Mouse (Mus musculus): ENCODE results near the gene Rpp14. TPM values are rescaled to one million over a fixed set of nuclear protein-coding genes. Genes with fewer than 3 reads are reported as not detected.
A peak's percentile ranks its signal among the peaks of the same experiment; 100 is the strongest.

Rpp14 gene
- polyA plus RNA-seq, 1 experiment from 2014 or later, result 46.7 TPM

DNA sequence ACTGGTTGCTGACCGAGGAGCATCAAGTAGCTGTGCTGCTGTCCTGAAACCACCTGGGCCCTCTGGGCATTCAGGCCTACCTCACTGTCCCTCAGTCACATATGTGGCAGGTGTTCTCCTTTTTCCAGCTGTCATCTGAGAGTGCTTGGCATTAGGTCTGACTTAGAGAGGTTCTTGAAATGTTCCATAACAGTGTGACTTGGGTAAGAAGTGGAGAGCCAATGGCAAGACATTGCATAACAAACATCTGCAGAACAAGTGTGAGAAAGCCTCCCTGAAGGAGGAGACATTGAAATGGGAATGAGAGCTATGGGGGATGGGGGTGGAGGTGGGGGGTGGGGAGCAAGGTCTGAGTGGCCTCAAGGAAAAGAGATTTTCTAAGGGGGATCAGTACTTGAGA lies 2.8 kb downstream of the Rpp14 start:
- Histone ChIP-seq H3K4me2 (ENCODE audit: low read length) (no peak overlapping the region), H3K9ac (ENCODE audit: low read depth, low read length) (no peak overlapping the region), H3K36me3 (ENCODE audit: control insufficient read depth, insufficient read depth, low read length) (peaks cover 13% of the 10 kb centered on the region), H3K27ac (ENCODE audit: low read length) (no peak overlapping the region), H3K4me3 (ENCODE audit: low read depth, low read length) (no peak overlapping the region), H3K9me3 (replicated peaks; ENCODE audit: control insufficient read depth, low read length, poor library complexity, severe bottlenecking) (no peaks in the 10 kb centered on the region), H3K4me1 (ENCODE audit: control insufficient read depth, insufficient read depth, low read length) (peaks cover 15% of the 10 kb centered on the region), H3K27me3 (ENCODE audit: control insufficient read depth, insufficient read depth, low read depth, low read length) (no peaks in the 10 kb centered on the region)
- 90% methylated on average over 1 of the region's 1 CpGs for WGBS
- no peak for ATAC-seq

DNA sequence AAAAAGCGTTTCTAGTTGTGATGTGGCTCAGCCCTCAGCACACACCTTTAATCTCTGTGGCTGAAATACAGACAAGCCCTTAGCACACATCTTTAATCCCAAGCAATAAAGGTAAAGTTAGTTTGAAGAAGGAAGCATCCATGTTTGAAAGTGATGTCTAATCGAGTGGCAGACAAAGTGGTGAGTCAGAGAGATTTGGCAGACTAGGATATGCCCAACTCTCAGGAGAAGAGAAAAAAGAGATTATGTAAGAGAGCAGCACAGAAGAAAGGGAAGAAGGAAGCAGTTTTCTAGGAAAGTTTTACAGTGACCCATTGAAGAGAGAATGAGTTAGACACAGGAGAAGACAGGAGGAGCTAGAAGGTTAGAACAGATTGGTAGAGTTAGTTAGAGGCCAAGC lies 8.8 kb downstream of the Rpp14 start:
- H3K9ac ChIP-seq (ENCODE audit: low read depth, low read length), result no peak overlapping the region
- no peaks in the 10 kb centered on the region for H3K9me3 ChIP-seq (replicated peaks; ENCODE audit: control insufficient read depth, low read length, poor library complexity, severe bottlenecking)
- no peak overlapping the region for H3K4me2 ChIP-seq (ENCODE audit: low read length)
- H3K4me3 ChIP-seq (ENCODE audit: low read depth, low read length), result no peak overlapping the region
- ATAC-seq, result no peak
- H3K27me3 ChIP-seq (ENCODE audit: control insufficient read depth, insufficient read depth, low read depth, low read length), result no peaks in the 10 kb centered on the region
- WGBS, result 94% methylated on average over 2 of the region's 2 CpGs
- no peaks in the 10 kb centered on the region for H3K4me1 ChIP-seq (ENCODE audit: control insufficient read depth, insufficient read depth, low read length)
- H3K36me3 ChIP-seq (ENCODE audit: control insufficient read depth, insufficient read depth, low read length), result peaks cover 28% of the 10 kb centered on the region
- no peak overlapping the region for H3K27ac ChIP-seq (ENCODE audit: low read length)

DNA sequence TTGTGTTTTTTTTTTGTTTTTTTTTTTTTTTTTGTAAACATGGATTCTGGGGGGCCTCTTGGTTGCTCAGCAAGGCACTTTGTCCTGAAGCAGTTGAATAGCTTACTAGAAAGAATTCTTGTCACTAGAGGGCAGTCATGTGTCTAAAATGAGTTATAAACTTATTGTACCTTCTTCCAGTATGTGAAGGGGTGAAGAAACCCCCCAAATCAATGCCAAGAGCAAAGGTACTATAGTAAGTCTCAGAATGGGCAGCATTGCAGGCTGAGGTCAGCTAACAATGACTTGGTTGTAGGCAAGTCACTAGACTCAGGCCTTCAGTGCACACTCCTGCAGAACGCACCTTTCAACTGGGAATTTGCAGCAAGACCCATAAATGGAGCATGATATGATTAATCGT lies 12.4 kb downstream of the Rpp14 start:
- H3K4me2 ChIP-seq (ENCODE audit: low read length), result no peak overlapping the region

DNA sequence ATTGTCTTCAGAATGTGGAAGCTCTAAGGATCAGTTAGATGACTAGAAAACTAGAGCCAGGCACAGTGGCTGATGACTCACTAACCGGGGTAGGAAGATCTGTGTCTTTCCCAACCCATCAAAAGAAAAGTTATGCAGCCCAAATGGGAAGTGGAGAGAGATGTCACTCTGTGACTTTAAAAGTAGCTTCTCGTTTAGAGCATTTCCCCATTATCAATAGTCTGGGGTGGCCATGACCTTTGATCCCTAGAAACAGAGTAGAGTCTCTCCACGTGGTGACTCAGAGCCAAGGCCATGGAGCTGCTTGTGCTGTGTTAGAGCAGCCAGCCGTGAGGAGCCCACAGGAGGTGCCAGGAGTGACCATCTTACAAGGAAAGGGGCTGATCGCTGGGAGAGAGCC lies 13.3 kb downstream of the Rpp14 start:
- Histone ChIP-seq H3K4me3 (ENCODE audit: low read depth, low read length) (no peak overlapping the region), H3K9ac (ENCODE audit: low read depth, low read length) (no peak overlapping the region), H3K4me1 (ENCODE audit: control insufficient read depth, insufficient read depth, low read length) (peaks cover 4% of the 10 kb centered on the region; the same call in 1 of the 2 replicates), H3K36me3 (ENCODE audit: control insufficient read depth, insufficient read depth, low read length) (peaks cover 14% of the 10 kb centered on the region), H3K9me3 (replicated peaks; ENCODE audit: control insufficient read depth, low read length, poor library complexity, severe bottlenecking) (no peaks in the 10 kb centered on the region), H3K4me2 (ENCODE audit: low read length) (no peak overlapping the region), H3K27ac (ENCODE audit: low read length) (no peak overlapping the region), H3K27me3 (ENCODE audit: control insufficient read depth, insufficient read depth, low read depth, low read length) (no peaks in the 10 kb centered on the region)
- 48% methylated on average over 5 of the region's 5 CpGs for WGBS
- no peak for ATAC-seq

More for the DNA sequence above, 12.4 kb downstream of the Rpp14 start:
- WGBS, result 98% methylated on average over 2 of the region's 2 CpGs
- Histone ChIP-seq H3K4me3 (ENCODE audit: low read depth, low read length) (no peak overlapping the region), H3K9me3 (replicated peaks; ENCODE audit: control insufficient read depth, low read length, poor library complexity, severe bottlenecking) (no peaks in the 10 kb centered on the region), H3K4me1 (ENCODE audit: control insufficient read depth, insufficient read depth, low read length) (peaks cover under 1% of the 10 kb centered on the region; the same call in 1 of the 2 replicates), H3K9ac (ENCODE audit: low read depth, low read length) (no peak overlapping the region), H3K36me3 (ENCODE audit: control insufficient read depth, insufficient read depth, low read length) (peaks cover 18% of the 10 kb centered on the region), H3K27ac (ENCODE audit: low read length) (no peak overlapping the region), H3K27me3 (ENCODE audit: control insufficient read depth, insufficient read depth, low read depth, low read length) (no peaks in the 10 kb centered on the region)
- ATAC-seq, result 0 out of 2 replicates have a peak, but pooled peaks have one; percentile 48

DNA sequence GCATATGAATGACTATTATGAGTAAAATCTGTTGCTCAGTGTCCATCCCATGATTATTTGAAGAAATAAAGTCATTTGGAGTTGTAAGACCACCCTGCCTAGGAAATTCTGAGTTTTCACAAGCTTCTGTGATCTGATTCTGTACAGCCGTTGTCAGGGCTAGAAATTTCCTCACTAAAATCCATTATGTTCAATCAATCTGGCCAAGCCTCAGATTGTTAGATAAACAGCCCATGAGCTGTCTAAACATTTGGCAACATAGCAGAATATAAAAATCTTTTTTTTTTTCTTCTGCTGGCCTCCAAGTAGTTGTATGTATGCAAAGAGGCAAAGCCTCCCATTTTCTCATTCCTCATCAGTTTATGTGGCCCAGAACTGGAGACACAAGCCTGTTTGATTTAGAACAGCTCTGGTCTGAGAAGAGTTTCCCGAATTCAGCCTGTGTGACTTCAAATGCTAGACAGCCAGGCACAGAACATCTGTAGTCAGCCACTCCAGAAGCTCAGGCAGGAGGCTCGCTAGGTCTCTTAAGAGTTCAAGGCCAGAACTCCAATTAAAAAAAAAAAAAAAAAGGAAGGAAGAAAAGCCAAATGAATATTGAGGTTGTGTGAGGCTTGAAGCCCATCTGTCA lies 14.9 kb downstream of the Rpp14 start:
- no peak overlapping the region for H3K4me3 ChIP-seq (ENCODE audit: low read depth, low read length)
- H3K9ac ChIP-seq (ENCODE audit: low read depth, low read length), result no peak overlapping the region
- H3K4me2 ChIP-seq (ENCODE audit: low read length), result no peak overlapping the region
- peaks cover 5% of the 10 kb centered on the region for H3K36me3 ChIP-seq (ENCODE audit: control insufficient read depth, insufficient read depth, low read length)
- no peaks in the 10 kb centered on the region for H3K9me3 ChIP-seq (replicated peaks; ENCODE audit: control insufficient read depth, low read length, poor library complexity, severe bottlenecking)
- H3K4me1 ChIP-seq (ENCODE audit: control insufficient read depth, insufficient read depth, low read length), result peaks cover 12% of the 10 kb centered on the region
- H3K27me3 ChIP-seq (ENCODE audit: control insufficient read depth, insufficient read depth, low read depth, low read length), result no peaks in the 10 kb centered on the region
- 64% methylated on average over 3 of the region's 3 CpGs for WGBS
- ATAC-seq, result no peak
- H3K27ac ChIP-seq (ENCODE audit: low read length), result no peak overlapping the region

DNA sequence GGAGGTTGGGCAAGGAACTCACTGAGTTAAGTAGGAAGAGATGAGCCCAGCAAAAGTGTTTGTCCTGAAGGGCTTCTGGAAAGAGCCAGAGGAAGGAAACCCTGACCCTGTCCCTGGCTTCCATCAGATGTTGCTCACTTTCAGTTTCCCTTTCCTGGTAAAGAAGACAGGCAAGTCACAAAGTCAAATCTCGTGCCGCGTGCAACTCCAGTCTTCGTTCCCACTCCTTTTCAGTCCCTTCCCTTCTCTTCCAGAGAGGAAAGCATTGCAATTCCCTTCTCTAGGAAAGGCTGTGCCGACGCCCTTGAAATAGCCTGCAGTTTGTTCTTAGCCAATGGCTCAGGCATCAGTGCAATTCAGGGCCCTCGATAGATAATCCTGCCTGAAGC lies 15.4 kb downstream of the Rpp14 start:
- ATAC-seq, result no peak
- H3K27ac ChIP-seq (ENCODE audit: low read length), result no peak overlapping the region
- peaks cover 17% of the 10 kb centered on the region for H3K4me1 ChIP-seq (ENCODE audit: control insufficient read depth, insufficient read depth, low read length)
- H3K9ac ChIP-seq (ENCODE audit: low read depth, low read length), result no peak overlapping the region
- H3K4me3 ChIP-seq (ENCODE audit: low read depth, low read length), result no peak overlapping the region
- H3K36me3 ChIP-seq (ENCODE audit: control insufficient read depth, insufficient read depth, low read length), result peaks cover under 1% of the 10 kb centered on the region
- 74% methylated on average over 7 of the region's 7 CpGs for WGBS
- no peak overlapping the region for H3K4me2 ChIP-seq (ENCODE audit: low read length)
- no peaks in the 10 kb centered on the region for H3K9me3 ChIP-seq (replicated peaks; ENCODE audit: control insufficient read depth, low read length, poor library complexity, severe bottlenecking)
- H3K27me3 ChIP-seq (ENCODE audit: control insufficient read depth, insufficient read depth, low read depth, low read length), result no peaks in the 10 kb centered on the region

DNA sequence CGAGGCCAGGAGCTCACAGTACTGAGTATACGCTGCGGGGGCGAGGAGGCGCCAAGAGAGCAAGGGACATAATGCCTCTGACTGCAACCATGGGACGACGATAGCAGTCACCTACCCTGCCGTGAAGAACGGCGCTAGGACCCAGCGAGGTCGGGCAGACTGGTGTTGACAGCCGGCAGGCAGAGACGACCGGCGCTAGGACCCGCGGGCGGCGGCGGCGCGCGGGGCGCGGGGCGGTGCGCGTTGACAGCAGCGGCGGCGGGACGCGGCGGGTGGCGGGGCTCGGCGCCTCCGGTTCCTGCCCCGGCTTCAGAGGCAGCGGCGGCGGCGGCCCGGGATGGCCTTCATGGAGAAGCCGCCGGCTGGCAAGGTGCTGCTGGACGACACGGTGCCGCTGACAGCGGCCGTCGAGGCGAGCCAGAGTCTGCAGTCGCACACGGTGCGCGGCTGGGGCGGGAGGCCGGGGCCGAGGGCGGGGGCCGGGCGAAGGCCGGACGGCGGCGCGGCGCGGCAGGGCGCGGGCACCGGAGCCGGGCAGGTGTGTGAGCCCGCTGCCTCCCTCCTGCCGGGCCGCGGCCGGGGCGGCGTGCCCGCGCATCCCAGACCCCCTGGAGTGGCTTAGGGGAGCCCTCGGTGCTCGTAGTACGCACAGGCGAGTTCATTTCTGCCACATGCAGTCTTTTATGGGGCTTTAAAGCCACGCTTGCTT lies 18.0 kb downstream of the Rpp14 start, which contains the start of gene Pxk:
TSS of gene Pxk (plus strand) at position 234 of the 709 bp plus-strand sequence.
- Histone ChIP-seq H3K9me3 (replicated peaks; ENCODE audit: control insufficient read depth, low read length, poor library complexity, severe bottlenecking) (no peaks in the 10 kb centered on the region), H3K36me3 (ENCODE audit: control insufficient read depth, insufficient read depth, low read length) (no peaks in the 10 kb centered on the region), H3K4me3 (ENCODE audit: low read depth, low read length) (peak within 1 kb of the TSS; percentile 95), H3K9ac (ENCODE audit: low read depth, low read length) (peak within 1 kb of the TSS; percentile 93), H3K27me3 (ENCODE audit: control insufficient read depth, insufficient read depth, low read depth, low read length) (no peaks in the 10 kb centered on the region), H3K27ac (ENCODE audit: low read length) (peak within 1 kb of the TSS; percentile 87), H3K4me1 (ENCODE audit: control insufficient read depth, insufficient read depth, low read length) (peaks cover 21% of the 10 kb centered on the region), H3K4me2 (ENCODE audit: low read length) (peak within 1 kb of the TSS; percentile 82)
- ATAC-seq, result peak; percentile 95
- WGBS, result under 1% methylated on average over 68 of the region's 89 CpGs

DNA sequence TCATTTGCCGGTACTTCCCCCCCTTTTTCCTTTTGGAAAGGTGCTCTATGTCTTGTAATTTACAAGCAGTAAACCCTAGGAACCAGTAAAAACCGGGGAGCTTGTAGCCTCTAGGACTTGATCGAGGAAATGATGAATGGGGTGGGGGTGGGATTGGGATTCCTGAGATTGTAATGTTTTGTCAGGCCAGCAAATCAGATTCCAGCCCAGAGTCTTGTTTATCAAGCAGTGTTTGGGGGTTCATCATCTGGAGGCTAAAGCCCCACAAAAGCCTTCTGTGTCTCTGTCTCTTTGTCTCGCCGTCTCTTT lies 18.5 kb downstream of the Rpp14 start:
- no peaks in the 10 kb centered on the region for H3K9me3 ChIP-seq (replicated peaks; ENCODE audit: control insufficient read depth, low read length, poor library complexity, severe bottlenecking)
- peak overlapping the region; percentile 87 for H3K27ac ChIP-seq (ENCODE audit: low read length)
- H3K4me2 ChIP-seq (ENCODE audit: low read length), result peak overlapping the region; percentile 74
- H3K4me1 ChIP-seq (ENCODE audit: control insufficient read depth, insufficient read depth, low read length), result peaks cover 21% of the 10 kb centered on the region
- peak; percentile 43 for ATAC-seq
- 2% methylated on average over 5 of the region's 5 CpGs for WGBS
- peak overlapping the region; percentile 95 for H3K4me3 ChIP-seq (ENCODE audit: low read depth, low read length)
- H3K27me3 ChIP-seq (ENCODE audit: control insufficient read depth, insufficient read depth, low read depth, low read length), result no peaks in the 10 kb centered on the region
- H3K36me3 ChIP-seq (ENCODE audit: control insufficient read depth, insufficient read depth, low read length), result no peaks in the 10 kb centered on the region
- H3K9ac ChIP-seq (ENCODE audit: low read depth, low read length), result peak overlapping the region; percentile 93

DNA sequence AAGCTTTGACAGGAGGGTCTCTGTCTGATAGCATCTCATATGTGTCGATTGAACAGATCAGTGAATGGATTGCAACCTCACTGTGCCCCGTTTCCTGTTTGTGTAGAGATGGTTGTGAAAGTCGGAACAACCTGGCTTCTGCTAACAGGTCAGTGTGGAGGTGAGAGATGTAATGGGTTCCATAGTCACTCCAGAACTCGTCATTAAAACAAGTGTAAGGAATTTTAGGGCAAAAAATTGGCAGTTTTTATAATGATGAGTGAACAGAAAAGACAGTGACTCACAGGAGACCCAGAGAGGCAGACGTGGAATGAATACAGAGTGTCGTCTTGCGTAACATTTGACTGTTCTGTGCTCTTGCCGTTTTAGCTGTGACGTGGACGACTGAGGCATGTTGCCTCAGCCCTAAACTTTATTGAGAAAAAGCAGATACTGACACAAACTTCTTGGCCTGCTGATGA lies 19.4 kb downstream of the Rpp14 start:
- H3K4me3 ChIP-seq (ENCODE audit: low read depth, low read length), result peak overlapping the region; percentile 95
- peak overlapping the region; percentile 74 for H3K4me2 ChIP-seq (ENCODE audit: low read length)
- no peak for ATAC-seq
- H3K9ac ChIP-seq (ENCODE audit: low read depth, low read length), result peak overlapping the region; percentile 43
- 69% methylated on average over 10 of the region's 10 CpGs for WGBS
- H3K36me3 ChIP-seq (ENCODE audit: control insufficient read depth, insufficient read depth, low read length), result no peaks in the 10 kb centered on the region
- no peaks in the 10 kb centered on the region for H3K9me3 ChIP-seq (replicated peaks; ENCODE audit: control insufficient read depth, low read length, poor library complexity, severe bottlenecking)
- H3K27ac ChIP-seq (ENCODE audit: low read length), result no peak overlapping the region
- H3K4me1 ChIP-seq (ENCODE audit: control insufficient read depth, insufficient read depth, low read length), result peaks cover 23% of the 10 kb centered on the region
- no peaks in the 10 kb centered on the region for H3K27me3 ChIP-seq (ENCODE audit: control insufficient read depth, insufficient read depth, low read depth, low read length)
